Mouse (Mus musculus): ENCODE results near the gene Nrip1. TPM values are rescaled to one million over a fixed set of nuclear protein-coding genes. Genes with fewer than 3 reads are reported as not detected.
A peak's percentile ranks its signal among the peaks of the same experiment; 100 is the strongest.

Nrip1 gene
- polyA plus RNA-seq, 1 experiment from 2014 or later = 26.5 TPM

DNA sequence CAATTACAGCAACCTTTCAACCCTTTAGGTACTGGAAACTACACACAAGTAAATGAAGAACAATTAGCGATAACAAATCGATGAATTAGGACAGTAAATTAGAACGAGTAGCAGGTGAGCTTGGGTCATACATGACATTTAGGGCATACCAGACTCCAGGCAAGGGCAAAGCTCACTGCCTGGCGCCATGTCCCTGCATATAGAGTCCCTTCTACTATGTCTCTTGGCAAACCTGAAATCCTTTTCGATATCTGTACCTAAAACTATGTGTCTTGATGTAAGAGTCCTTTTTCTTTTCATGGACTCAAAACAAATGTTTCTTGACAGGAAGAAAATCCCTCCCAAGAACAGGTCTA, 53.5 kb downstream of the Nrip1 start:
- Histone ChIP-seq H3K4me3 (ENCODE audit: low read depth, low read length) (no peak overlapping the region), H3K27ac (ENCODE audit: low read depth, low read length) (no peak overlapping the region), H3K9ac (ENCODE audit: low read depth, low read length) (no peak overlapping the region), H3K9me3 (replicated peaks; ENCODE audit: control insufficient read depth, low read length) (no peaks in the 10 kb centered on the region), H3K4me1 (ENCODE audit: control insufficient read depth, insufficient read depth, low read length) (peaks cover 26% of the 10 kb centered on the region), H3K36me3 (ENCODE audit: control insufficient read depth, insufficient read depth, low read length) (no peaks in the 10 kb centered on the region), H3K27me3 (ENCODE audit: control insufficient read depth, insufficient read depth, low read length) (no peaks in the 10 kb centered on the region), H3K4me2 (no peak overlapping the region)
- WGBS (ENCODE audit: insufficient replicate concordance) = 70% methylated on average over 5 of the region's 5 CpGs
- ATAC-seq (replicated peaks; ENCODE audit: insufficient number of reproducible peaks, low FRiP score, low TSS enrichment) = no peak

DNA sequence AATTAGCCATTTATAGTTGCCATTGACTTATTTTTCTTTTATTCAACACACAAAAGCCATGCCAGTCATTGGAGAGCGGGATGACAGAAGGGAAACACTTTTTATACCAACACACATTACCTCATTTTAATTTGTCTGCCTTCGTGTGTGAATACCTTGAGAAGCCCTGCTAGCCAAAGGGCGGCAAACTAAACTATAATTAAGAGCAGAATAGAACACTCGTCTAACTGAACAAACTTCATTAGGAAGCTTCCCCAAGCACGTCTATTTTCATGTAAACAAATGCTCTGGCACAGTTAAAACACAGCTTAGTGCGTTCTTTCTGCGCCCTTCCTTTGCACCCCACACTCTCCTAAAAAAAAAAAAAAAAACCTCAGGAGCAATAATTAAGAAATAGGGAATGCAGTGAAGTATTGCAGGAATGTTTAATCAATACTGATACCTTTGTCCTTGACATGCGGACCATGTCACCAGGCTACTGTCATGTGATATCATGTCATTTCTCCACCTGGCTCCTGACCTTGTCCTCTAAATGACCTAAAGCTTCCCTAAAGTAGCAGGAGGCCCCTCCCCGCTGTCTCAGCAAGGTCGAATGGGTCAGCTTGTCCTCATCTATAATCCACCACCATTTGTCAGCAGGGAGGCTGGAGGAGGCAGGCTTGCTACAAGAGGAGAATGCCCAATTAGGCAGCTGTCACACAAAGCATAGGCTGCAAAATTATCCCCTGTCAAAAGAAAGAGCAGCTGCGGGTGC, 54.1 kb downstream of the Nrip1 start:
- H3K9me3 ChIP-seq (replicated peaks; ENCODE audit: control insufficient read depth, low read length) = no peaks in the 10 kb centered on the region
- H3K4me3 ChIP-seq (ENCODE audit: low read depth, low read length) = no peak overlapping the region
- H3K4me2 ChIP-seq = no peak overlapping the region
- H3K9ac ChIP-seq (ENCODE audit: low read depth, low read length) = no peak overlapping the region
- no peaks in the 10 kb centered on the region for H3K27me3 ChIP-seq (ENCODE audit: control insufficient read depth, insufficient read depth, low read length)
- ATAC-seq (replicated peaks; ENCODE audit: insufficient number of reproducible peaks, low FRiP score, low TSS enrichment) = no peak
- 54% methylated on average over 11 of the region's 11 CpGs for WGBS (ENCODE audit: insufficient replicate concordance)
- no peaks in the 10 kb centered on the region for H3K36me3 ChIP-seq (ENCODE audit: control insufficient read depth, insufficient read depth, low read length)
- H3K4me1 ChIP-seq (ENCODE audit: control insufficient read depth, insufficient read depth, low read length) = peaks cover 26% of the 10 kb centered on the region
- no peak overlapping the region for H3K27ac ChIP-seq (ENCODE audit: low read depth, low read length)

DNA sequence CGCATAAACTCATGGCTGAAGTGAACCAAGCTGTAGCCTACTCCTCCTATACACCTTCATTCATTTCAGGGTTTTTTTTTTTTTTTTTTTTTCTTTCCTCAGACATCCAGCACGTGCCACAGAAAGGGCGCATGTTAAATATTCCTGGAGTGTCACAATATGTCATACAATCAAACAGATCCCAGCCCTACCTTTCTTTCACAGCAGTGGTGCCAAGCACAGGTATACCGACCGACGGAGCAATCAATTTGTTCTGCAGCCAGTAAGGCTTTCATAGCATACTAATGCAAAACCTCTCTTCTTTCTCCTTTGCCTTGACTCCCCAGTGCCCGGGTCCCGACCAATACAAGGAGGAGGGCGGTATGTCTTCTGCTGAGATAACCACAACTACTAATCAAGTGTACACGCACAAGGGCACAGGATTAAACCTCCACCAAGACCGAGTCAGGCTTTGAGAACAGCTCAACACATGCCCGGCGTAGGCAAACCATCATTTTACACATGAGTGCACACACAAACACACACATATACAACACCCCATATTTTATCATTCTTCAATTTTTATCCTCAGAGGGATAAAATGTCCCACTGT, 55.2 kb downstream of the Nrip1 start:
- H3K27me3 ChIP-seq (ENCODE audit: control insufficient read depth, insufficient read depth, low read length) = no peaks in the 10 kb centered on the region
- no peak overlapping the region for H3K9ac ChIP-seq (ENCODE audit: low read depth, low read length)
- no peaks in the 10 kb centered on the region for H3K36me3 ChIP-seq (ENCODE audit: control insufficient read depth, insufficient read depth, low read length)
- no peak for ATAC-seq (replicated peaks; ENCODE audit: insufficient number of reproducible peaks, low FRiP score, low TSS enrichment)
- H3K27ac ChIP-seq (ENCODE audit: low read depth, low read length) = no peak overlapping the region
- no peak overlapping the region for H3K4me3 ChIP-seq (ENCODE audit: low read depth, low read length)
- no peak overlapping the region for H3K4me2 ChIP-seq
- no peaks in the 10 kb centered on the region for H3K9me3 ChIP-seq (replicated peaks; ENCODE audit: control insufficient read depth, low read length)
- 76% methylated on average over 13 of the region's 13 CpGs for WGBS (ENCODE audit: insufficient replicate concordance)
- peaks cover 21% of the 10 kb centered on the region for H3K4me1 ChIP-seq (ENCODE audit: control insufficient read depth, insufficient read depth, low read length)

DNA sequence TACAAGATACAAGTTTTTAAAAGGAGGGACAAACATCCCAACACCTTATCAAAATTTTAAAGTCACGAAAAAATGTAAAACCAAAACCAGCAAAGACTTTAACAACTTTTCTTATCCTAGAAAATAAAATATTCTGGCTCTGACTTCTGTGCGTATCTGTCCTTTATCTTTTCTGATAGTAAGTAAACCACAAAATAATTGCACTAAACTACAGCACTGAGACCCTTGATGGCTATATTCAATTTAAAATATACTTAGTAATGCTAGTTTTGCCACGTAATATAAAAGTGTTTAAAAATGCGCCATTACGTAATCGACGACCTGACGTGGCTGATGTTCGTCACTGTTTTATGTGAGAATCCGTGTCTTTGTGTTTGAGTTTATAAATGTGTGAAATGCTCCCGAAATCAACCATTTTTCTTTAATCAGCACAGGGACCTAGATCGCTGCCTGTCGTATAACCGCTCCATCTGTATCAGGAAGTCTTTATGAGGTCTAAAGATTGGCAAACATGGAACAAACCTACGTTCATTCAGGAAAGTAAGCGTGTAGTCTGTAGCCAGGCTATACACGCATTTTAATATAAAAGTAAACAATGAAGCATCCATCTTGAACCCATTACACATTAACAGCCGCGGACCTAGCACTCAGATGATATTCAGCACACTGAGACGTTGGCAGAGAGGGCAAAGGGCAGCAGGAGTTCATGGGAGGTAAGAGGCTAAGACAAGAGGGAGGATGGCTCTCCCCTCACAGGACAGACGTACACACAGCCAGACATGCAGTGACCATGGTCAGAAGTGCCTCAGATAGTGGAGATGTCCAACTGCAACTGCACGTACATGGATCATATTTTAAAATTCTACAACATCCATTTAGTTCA, 56.4 kb downstream of the Nrip1 start:
- no peak overlapping the region for H3K9ac ChIP-seq (ENCODE audit: low read depth, low read length)
- H3K4me3 ChIP-seq (ENCODE audit: low read depth, low read length) = no peak overlapping the region
- H3K27me3 ChIP-seq (ENCODE audit: control insufficient read depth, insufficient read depth, low read length) = no peaks in the 10 kb centered on the region
- no peak overlapping the region for H3K4me2 ChIP-seq
- peaks cover 24% of the 10 kb centered on the region for H3K4me1 ChIP-seq (ENCODE audit: control insufficient read depth, insufficient read depth, low read length)
- no peak for ATAC-seq (replicated peaks; ENCODE audit: insufficient number of reproducible peaks, low FRiP score, low TSS enrichment)
- H3K9me3 ChIP-seq (replicated peaks; ENCODE audit: control insufficient read depth, low read length) = no peaks in the 10 kb centered on the region
- no peak overlapping the region for H3K27ac ChIP-seq (ENCODE audit: low read depth, low read length)
- no peaks in the 10 kb centered on the region for H3K36me3 ChIP-seq (ENCODE audit: control insufficient read depth, insufficient read depth, low read length)
- 88% methylated on average over 22 of the region's 22 CpGs for WGBS (ENCODE audit: insufficient replicate concordance)

DNA sequence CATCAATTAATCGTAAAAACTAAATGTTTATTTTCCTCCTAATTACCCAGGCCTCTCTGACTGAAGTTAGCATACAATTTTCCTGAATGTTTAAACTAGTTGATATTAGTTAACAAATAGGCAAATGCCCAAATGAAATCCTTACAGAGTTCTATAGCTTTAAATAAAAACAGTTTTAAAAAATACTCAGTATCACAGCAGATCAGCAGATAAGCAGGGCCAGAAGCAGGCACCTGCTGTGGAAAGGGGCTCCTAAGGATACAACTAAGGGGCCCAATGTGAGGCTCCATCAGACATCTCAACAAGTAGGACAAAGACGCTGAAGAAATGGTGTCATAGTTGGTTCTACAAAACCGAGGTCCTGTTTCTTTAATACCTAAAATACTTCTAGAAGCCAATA, 58.0 kb downstream of the Nrip1 start:
- WGBS (ENCODE audit: insufficient replicate concordance) = 89% methylated on average over 3 of the region's 3 CpGs
- Histone ChIP-seq H3K4me1 (ENCODE audit: control insufficient read depth, insufficient read depth, low read length) (peaks cover 12% of the 10 kb centered on the region), H3K36me3 (ENCODE audit: control insufficient read depth, insufficient read depth, low read length) (no peaks in the 10 kb centered on the region), H3K27ac (ENCODE audit: low read depth, low read length) (no peak overlapping the region), H3K4me2 (no peak overlapping the region), H3K9me3 (replicated peaks; ENCODE audit: control insufficient read depth, low read length) (no peaks in the 10 kb centered on the region), H3K9ac (ENCODE audit: low read depth, low read length) (no peak overlapping the region), H3K4me3 (ENCODE audit: low read depth, low read length) (no peak overlapping the region), H3K27me3 (ENCODE audit: control insufficient read depth, insufficient read depth, low read length) (no peaks in the 10 kb centered on the region)
- ATAC-seq (replicated peaks; ENCODE audit: insufficient number of reproducible peaks, low FRiP score, low TSS enrichment) = no peak

DNA sequence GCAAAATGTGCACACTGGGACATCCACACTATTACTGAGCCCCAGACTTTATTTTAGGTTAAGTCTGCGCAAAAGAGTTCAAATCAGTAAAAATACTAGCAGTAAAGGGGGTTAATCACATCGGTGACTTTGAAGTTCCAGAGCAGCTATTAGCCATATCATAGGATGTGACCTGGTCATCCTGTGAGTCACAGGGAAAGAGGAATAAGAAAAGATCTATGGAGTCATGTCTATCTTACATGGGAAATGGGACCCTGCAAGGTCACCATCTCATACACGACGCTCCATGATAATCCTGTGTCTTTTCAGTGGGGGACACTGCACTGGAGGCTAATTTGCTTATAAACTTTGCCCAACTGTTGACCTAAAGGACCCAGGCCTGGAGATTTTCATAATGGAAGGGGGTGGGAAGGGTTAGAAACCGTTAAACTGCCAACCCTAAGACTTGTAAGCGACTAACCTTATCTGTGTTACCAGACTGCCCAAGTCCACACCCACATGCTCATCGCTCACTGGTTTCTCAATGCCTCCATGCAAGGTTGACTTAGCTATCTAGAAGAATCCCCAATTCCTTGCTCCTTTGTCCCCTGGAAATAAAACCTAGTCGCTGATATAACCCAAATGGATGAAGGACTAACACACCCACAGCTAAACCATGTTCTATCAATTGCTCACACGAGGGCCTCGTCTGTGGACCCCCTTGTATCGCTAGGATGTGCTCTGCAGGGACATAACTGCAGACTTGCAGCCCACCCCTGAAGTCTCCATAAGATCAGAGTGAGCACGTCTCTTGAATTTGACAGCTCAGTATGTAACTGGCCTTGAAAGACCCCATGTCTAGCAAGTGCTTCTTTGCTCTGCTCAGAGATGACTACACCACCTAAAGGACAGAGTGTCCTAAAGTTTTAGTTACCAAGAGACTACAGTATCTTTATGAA, 59.3 kb downstream of the Nrip1 start:
- H3K27ac ChIP-seq (ENCODE audit: low read depth, low read length) = peak overlapping the region; percentile 62
- no peak overlapping the region for H3K4me3 ChIP-seq (ENCODE audit: low read depth, low read length)
- H3K9me3 ChIP-seq (replicated peaks; ENCODE audit: control insufficient read depth, low read length) = no peaks in the 10 kb centered on the region
- no peak overlapping the region for H3K9ac ChIP-seq (ENCODE audit: low read depth, low read length)
- H3K4me1 ChIP-seq (ENCODE audit: control insufficient read depth, insufficient read depth, low read length) = peaks cover 5% of the 10 kb centered on the region; the same call in 1 of the 2 replicates
- 67% methylated on average over 12 of the region's 12 CpGs for WGBS (ENCODE audit: insufficient replicate concordance)
- no peak overlapping the region for H3K4me2 ChIP-seq
- H3K27me3 ChIP-seq (ENCODE audit: control insufficient read depth, insufficient read depth, low read length) = no peaks in the 10 kb centered on the region
- ATAC-seq (replicated peaks; ENCODE audit: insufficient number of reproducible peaks, low FRiP score, low TSS enrichment) = peak; percentile 87
- H3K36me3 ChIP-seq (ENCODE audit: control insufficient read depth, insufficient read depth, low read length) = no peaks in the 10 kb centered on the region

DNA sequence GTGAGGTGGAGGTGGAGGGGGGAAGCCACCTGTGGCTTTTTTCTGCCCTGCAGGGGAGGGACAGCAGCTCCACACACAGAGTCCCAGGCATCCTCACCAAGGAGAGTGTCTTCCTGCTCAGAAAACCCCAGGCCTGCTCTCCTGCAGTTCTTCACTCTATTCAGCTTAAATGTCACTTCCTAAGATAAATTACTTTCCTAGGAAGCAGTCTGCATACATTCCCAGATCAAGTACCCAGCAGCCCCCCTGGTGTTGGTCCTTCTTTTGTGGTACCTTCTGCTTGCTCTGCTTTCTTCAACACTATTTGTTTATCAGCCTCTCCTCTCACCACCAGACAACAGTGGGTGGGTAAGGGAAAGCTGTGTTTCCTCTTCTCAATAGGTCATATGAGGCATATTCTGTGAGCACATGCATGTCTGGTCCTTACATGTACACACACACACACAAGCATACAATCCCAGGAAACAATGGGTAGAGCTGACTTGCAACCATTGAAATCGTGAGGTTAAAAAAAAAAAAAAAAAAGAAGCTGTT, 60.7 kb downstream of the Nrip1 start:
- ATAC-seq (replicated peaks; ENCODE audit: insufficient number of reproducible peaks, low FRiP score, low TSS enrichment) = no peak
- Histone ChIP-seq H3K4me1 (ENCODE audit: control insufficient read depth, insufficient read depth, low read length) (peaks cover 5% of the 10 kb centered on the region; the same call in 1 of the 2 replicates), H3K4me3 (ENCODE audit: low read depth, low read length) (no peak overlapping the region), H3K9ac (ENCODE audit: low read depth, low read length) (no peak overlapping the region), H3K27ac (ENCODE audit: low read depth, low read length) (no peak overlapping the region; the same call in 1 of the 2 replicates), H3K4me2 (no peak overlapping the region), H3K36me3 (ENCODE audit: control insufficient read depth, insufficient read depth, low read length) (no peaks in the 10 kb centered on the region), H3K9me3 (replicated peaks; ENCODE audit: control insufficient read depth, low read length) (no peaks in the 10 kb centered on the region), H3K27me3 (ENCODE audit: control insufficient read depth, insufficient read depth, low read length) (no peaks in the 10 kb centered on the region)
- WGBS (ENCODE audit: insufficient replicate concordance) = 61% methylated on average over 1 of the region's 1 CpGs

DNA sequence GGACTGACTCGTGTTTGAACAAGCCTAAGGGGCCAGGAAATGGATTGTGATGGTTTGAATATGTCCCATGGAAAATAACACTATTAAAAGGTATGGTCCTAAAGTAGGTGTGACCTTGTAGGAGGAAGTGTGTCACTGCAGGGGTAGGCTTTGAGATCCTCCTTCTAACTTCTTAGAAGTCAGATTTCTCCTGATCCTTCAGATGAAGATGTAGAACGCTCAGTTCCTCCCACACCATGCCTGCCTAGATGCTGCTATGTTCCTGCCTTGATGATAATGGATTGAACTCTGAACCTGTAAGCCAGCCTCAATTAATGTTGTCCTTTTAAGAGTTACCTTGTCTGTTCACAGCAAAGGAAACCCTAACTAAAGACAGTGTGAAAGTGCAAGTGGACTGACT, 62.8 kb downstream of the Nrip1 start:
- H3K4me3 ChIP-seq (ENCODE audit: low read depth, low read length) = no peak overlapping the region
- H3K27ac ChIP-seq (ENCODE audit: low read depth, low read length) = no peak overlapping the region
- no peak overlapping the region for H3K4me2 ChIP-seq
- no peak overlapping the region for H3K9ac ChIP-seq (ENCODE audit: low read depth, low read length)
- H3K9me3 ChIP-seq (replicated peaks; ENCODE audit: control insufficient read depth, low read length) = no peaks in the 10 kb centered on the region
- H3K36me3 ChIP-seq (ENCODE audit: control insufficient read depth, insufficient read depth, low read length) = no peaks in the 10 kb centered on the region
- no peaks in the 10 kb centered on the region for H3K27me3 ChIP-seq (ENCODE audit: control insufficient read depth, insufficient read depth, low read length)
- 80% methylated on average over 2 of the region's 2 CpGs for WGBS (ENCODE audit: insufficient replicate concordance)
- no peak for ATAC-seq (replicated peaks; ENCODE audit: insufficient number of reproducible peaks, low FRiP score, low TSS enrichment)
- peaks cover 5% of the 10 kb centered on the region; the same call in 1 of the 2 replicates for H3K4me1 ChIP-seq (ENCODE audit: control insufficient read depth, insufficient read depth, low read length)
